Mouse (Mus musculus) midbrain, postnatal 0 days (tissue): ENCODE data around the gene Crygn. TPM values are rescaled to one million over a fixed set of nuclear protein-coding genes. Genes with fewer than 3 reads are reported as not detected.

Experiments
- ATAC-seq: fragments of 200-750 bp; cut with Nextera tagmentation; 2 replicates; pipeline ENCODE4 v1.8.0; 2017; ENCODE audit warnings: moderate number of reproducible peaks, mild to moderate bottlenecking, moderate TSS enrichment, moderate library complexity; ENCODE audit not compliant: low FRiP score
- DNase-seq: peaks from one replicate; pipeline ENCODE4 v3.0.0-alpha.2; 2015; ENCODE audit warnings: low spot score
- H3K27ac ChIP-seq: fragments of 300-500 bp; sonication (generic); 2 replicates; pipeline ENCODE4 v1.5.1; 2014; ENCODE audit warnings: low read depth, mild to moderate bottlenecking, low read length, mixed read lengths
- H3K27me3 ChIP-seq: fragments of 300-500 bp; sonication (generic); 2 replicates; pipeline ENCODE4 v1.6.1; 2014; ENCODE audit warnings: low read length, control low read depth, mixed read lengths; ENCODE audit not compliant: insufficient read depth
- H3K36me3 ChIP-seq: fragments of 300-500 bp; sonication (generic); 2 replicates; pipeline ENCODE4 v1.6.1; 2014; ENCODE audit warnings: low read length, control low read depth, mixed read lengths; ENCODE audit not compliant: insufficient read depth
- H3K4me1 ChIP-seq: fragments of 300-500 bp; sonication (generic); 2 replicates; pipeline ENCODE4 v1.6.1; 2014; ENCODE audit warnings: mild to moderate bottlenecking, control low read depth, antibody characterized with exemption, low read length, mixed read lengths; ENCODE audit not compliant: insufficient read depth
- H3K4me2 ChIP-seq: fragments of 300-500 bp; sonication (generic); 2 replicates; pipeline ENCODE4 v1.6.1; 2014; ENCODE audit warnings: low read depth, mild to moderate bottlenecking, low read length, mixed read lengths; ENCODE audit not compliant: poor library complexity, severe bottlenecking
- H3K4me3 ChIP-seq: fragments of 300-500 bp; sonication (generic); 2 replicates; pipeline ENCODE4 v1.5.1; 2014; ENCODE audit warnings: low read depth, mild to moderate bottlenecking, low read length, moderate library complexity
- H3K9ac ChIP-seq: fragments of 300-500 bp; sonication (generic); replicated peaks from 2 replicates; pipeline ENCODE4 v1.6.1; 2014; ENCODE audit warnings: mild to moderate bottlenecking, low read length, moderate library complexity, mixed read lengths; ENCODE audit not compliant: poor library complexity, severe bottlenecking
- H3K9me3 ChIP-seq: fragments of 300-500 bp; sonication (generic); 2 replicates; pipeline ENCODE4 v1.6.1; 2016; ENCODE audit warnings: low read length, control low read depth
- CTCF ChIP-seq: IDR thresholded peaks from 2 replicates; pipeline ENCODE4 v1.5.1; 2016; ENCODE audit warnings: antibody characterized with exemption, mild to moderate bottlenecking
- WGBS: fragments of 180-500 bp; shearing (Covaris S2); extraction: QIAGEN DNeasy Blood & Tissue Kit; methylation state at CpG from one replicate; pipeline ENCODE4 v1.1.7; 2014; 5-methylcytosine and 5-hydroxymethylcytosine counted together
- polyA plus RNA-seq: library from polyadenylated mRNA; unstranded; fragments of >200 nt; fragmentation: Nextera tagmentation; extraction: Ambion mirVana; gene quantifications from 2 replicates; pipeline ENCODE4 v1.2.1, GENCODE M21; 2015
- total RNA-seq: library from RNA; depleted of rRNA; stranded (reverse); fragments of >200 nt; gene quantifications from 2 replicates; pipeline ENCODE4 v1.2.3, GENCODE M21; 2014; rRNA removed

Gene Crygn
- total and polyA plus RNA-seq, 2 experiments from 2014 or later, result 5.0 TPM; not detected in 1

DNA sequence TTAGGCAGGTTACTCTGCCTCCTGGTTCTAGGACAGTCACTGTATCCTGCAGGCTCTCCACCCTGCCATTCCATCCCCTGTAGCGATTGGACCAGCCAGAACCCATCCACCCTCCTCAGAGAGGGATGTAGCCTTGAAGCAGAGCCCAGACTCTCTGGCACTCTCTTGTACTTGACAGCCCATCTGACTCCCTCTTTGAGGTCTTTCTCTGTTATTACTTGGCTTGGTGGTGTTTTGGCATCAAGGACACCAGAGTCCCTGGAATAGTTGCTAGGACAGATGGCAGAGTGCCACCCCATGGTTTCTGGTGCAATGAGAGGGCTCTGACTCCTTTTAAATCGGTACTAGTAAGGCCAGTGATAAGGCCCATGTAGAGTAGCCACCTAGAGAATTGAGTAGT lies 44.6 kb downstream of the Crygn start:
- H3K27ac ChIP-seq, result no peak overlapping the region
- no peak overlapping the region for H3K9ac ChIP-seq
- no peaks in the 10 kb centered on the region for H3K4me1 ChIP-seq
- H3K4me3 ChIP-seq, result no peak overlapping the region
- peaks cover 24% of the 10 kb centered on the region for H3K36me3 ChIP-seq
- peak; percentile 57; the same call in 1 of the 2 replicates for ATAC-seq
- H3K9me3 ChIP-seq, result peaks cover 3% of the 10 kb centered on the region; the same call in 1 of the 2 replicates
- WGBS, result 70% methylated on average over 2 of the region's 2 CpGs
- no peak for TF ChIP-seq CTCF
- peak; percentile 90 for DNase-seq
- no peak overlapping the region for H3K4me2 ChIP-seq
- no peaks in the 10 kb centered on the region for H3K27me3 ChIP-seq

DNA sequence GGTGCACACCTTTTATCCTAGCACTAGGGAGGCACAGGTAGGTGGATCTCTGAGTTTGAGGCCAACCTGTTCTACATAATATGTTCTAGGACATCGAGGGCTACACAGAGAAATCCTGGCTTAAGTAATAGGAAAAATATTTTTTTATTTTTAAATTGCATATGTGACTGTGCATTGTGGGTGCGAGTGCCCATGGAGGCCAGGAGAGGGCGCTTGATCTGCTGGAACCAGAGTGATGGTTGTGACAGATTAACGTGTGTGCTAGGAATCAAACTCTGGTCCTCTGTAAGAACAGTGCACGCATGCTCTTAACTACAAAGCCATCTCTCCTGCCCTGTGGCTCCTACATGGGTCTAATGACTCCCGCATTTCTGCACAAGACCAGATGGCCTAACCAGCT lies 46.2 kb downstream of the Crygn start:
- peak; percentile 42 for TF ChIP-seq CTCF
- DNase-seq, result no peak
- peaks cover 40% of the 10 kb centered on the region for H3K36me3 ChIP-seq
- 99% methylated on average over 6 of the region's 6 CpGs for WGBS
- H3K9me3 ChIP-seq, result peaks cover 3% of the 10 kb centered on the region; the same call in 1 of the 2 replicates
- H3K27ac ChIP-seq, result no peak overlapping the region
- H3K4me2 ChIP-seq, result no peak overlapping the region
- H3K9ac ChIP-seq, result no peak overlapping the region
- H3K4me1 ChIP-seq, result no peaks in the 10 kb centered on the region
- no peak overlapping the region for H3K4me3 ChIP-seq
- H3K27me3 ChIP-seq, result no peaks in the 10 kb centered on the region
- no peak for ATAC-seq

DNA sequence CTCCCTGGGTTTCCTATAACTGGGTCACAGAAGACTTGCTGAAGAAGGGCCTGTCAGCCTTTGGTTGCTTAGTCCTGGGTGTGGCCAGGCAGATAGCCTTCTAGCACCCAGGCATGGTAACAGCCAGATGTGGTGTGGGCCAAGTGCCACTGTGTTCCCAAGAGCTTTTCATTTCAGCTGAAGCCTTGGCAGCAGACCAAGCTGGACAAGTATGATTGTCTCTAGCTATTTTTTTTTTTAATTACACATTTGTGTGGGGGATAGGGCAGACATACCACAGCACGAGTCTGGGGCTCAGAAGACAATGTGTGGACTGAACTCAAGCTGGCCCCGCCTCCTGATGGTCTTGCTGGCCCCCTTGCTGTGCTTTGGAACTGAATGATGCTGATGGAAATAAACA lies 47.8 kb downstream of the Crygn start:
- H3K27me3 ChIP-seq, result no peaks in the 10 kb centered on the region
- WGBS, result 58% methylated on average over 2 of the region's 2 CpGs
- DNase-seq, result no peak
- H3K4me1 ChIP-seq, result no peaks in the 10 kb centered on the region
- peaks cover 3% of the 10 kb centered on the region; the same call in 1 of the 2 replicates for H3K9me3 ChIP-seq
- TF ChIP-seq CTCF, result no peak
- H3K9ac ChIP-seq, result no peak overlapping the region
- H3K27ac ChIP-seq, result no peak overlapping the region
- H3K4me3 ChIP-seq, result no peak overlapping the region
- ATAC-seq, result no peak
- H3K4me2 ChIP-seq, result no peak overlapping the region
- peaks cover 54% of the 10 kb centered on the region for H3K36me3 ChIP-seq

DNA sequence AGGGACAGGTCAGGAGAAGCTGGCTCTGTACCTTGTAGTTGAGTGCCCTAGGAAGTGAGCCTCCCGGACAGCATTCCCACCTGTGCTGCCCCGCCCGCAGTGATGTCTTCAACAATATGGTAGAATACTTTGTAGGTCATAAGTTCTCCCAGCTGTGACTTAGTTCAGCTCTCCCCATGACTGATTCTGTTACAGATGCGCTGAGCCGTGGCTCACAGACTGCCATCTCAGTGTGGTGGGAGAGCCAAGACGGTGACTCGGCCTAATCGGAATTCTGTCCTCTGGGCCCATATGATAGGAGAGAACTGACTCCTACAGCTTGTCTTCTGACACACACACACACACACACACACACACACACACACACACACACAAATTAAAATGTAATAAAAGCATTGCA lies 53.2 kb downstream of the Crygn start:
- Histone ChIP-seq H3K9ac (no peak overlapping the region), H3K27me3 (no peaks in the 10 kb centered on the region), H3K36me3 (peaks cover 79% of the 10 kb centered on the region), H3K4me1 (no peaks in the 10 kb centered on the region), H3K27ac (no peak overlapping the region), H3K4me2 (no peak overlapping the region), H3K9me3 (no peaks in the 10 kb centered on the region), H3K4me3 (no peak overlapping the region)
- ATAC-seq, result no peak
- WGBS, result 91% methylated on average over 8 of the region's 8 CpGs
- DNase-seq, result no peak
- no peak for TF ChIP-seq CTCF

DNA sequence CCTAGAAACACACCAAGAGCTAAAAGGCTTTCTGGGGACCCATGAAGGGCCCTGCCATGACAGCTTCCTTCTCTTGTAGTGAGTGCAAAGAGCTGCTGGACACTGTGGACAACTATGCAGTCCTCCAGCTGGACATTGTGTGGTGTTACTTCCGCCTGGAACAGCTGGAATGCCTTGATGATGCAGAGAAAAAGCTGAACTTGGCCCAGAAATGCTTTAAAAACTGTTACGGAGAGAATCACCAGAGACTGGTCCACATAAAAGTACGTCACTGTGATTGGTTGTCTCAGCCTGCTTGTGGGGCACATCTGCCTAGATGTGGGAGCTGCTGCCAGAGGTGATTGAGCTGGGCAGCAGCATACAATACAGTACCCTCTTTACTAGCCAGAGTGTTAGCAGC lies 56.5 kb downstream of the Crygn start:
- 85% methylated on average over 3 of the region's 3 CpGs for WGBS
- no peak overlapping the region for H3K27ac ChIP-seq
- H3K9ac ChIP-seq, result no peak overlapping the region
- no peak for ATAC-seq
- no peaks in the 10 kb centered on the region for H3K9me3 ChIP-seq
- no peaks in the 10 kb centered on the region for H3K4me1 ChIP-seq
- H3K27me3 ChIP-seq, result no peaks in the 10 kb centered on the region
- no peak overlapping the region for H3K4me2 ChIP-seq
- H3K36me3 ChIP-seq, result peaks cover 74% of the 10 kb centered on the region
- H3K4me3 ChIP-seq, result no peak overlapping the region
- TF ChIP-seq CTCF, result no peak
- DNase-seq, result no peak

Other genes with a start within 250 kb of the Crygn start
- gene Gbx1, start 230.8 kb downstream of the Crygn start, total RNA-seq, result 0.33 TPM in 1 of 2 replicates, not detected in the other
- 0.09 and 0.12 TPM in 2 replicates for gene Gbx1, start 230.8 kb downstream of the Crygn start, polyA plus RNA-seq
- 1.2 TPM in 1 of 2 replicates, not detected in the other for gene Asb10, start 217.0 kb downstream of the Crygn start, total RNA-seq
- gene Asb10, start 217.0 kb downstream of the Crygn start, polyA plus RNA-seq, result 0.31 and 0.39 TPM in 2 replicates
- gene 4931409K22Rik, start 201.2 kb downstream of the Crygn start, total RNA-seq, result not detected in 2 replicates
- gene 4931409K22Rik, start 201.2 kb downstream of the Crygn start, polyA plus RNA-seq, result not detected in 2 replicates
- gene Abcf2, start 180.5 kb downstream of the Crygn start, total RNA-seq, result 55.9 and 57.0 TPM in 2 replicates
- gene Abcf2, start 180.5 kb downstream of the Crygn start, polyA plus RNA-seq, result 58.2 and 62.3 TPM in 2 replicates
- 31.3 and 32.8 TPM in 2 replicates for gene Chpf2, start 171.3 kb downstream of the Crygn start, total RNA-seq
- gene Chpf2, start 171.3 kb downstream of the Crygn start, polyA plus RNA-seq, result 25.5 and 26.3 TPM in 2 replicates
- 279 and 347 TPM in 2 replicates for gene Smarcd3, start 133.6 kb downstream of the Crygn start, total RNA-seq
- gene Smarcd3, start 133.6 kb downstream of the Crygn start, polyA plus RNA-seq, result 187 and 189 TPM in 2 replicates
- 44.9 and 45.3 TPM in 2 replicates for gene Nub1, start 72.5 kb downstream of the Crygn start, total RNA-seq
- gene Nub1, start 72.5 kb downstream of the Crygn start, polyA plus RNA-seq, result 45.1 and 45.9 TPM in 2 replicates
- 13.4 and 16.5 TPM in 2 replicates for gene Wdr86, start 27.3 kb downstream of the Crygn start, total RNA-seq
- gene Wdr86, start 27.3 kb downstream of the Crygn start, polyA plus RNA-seq, result 6.7 and 7.0 TPM in 2 replicates
- gene Rheb, start 84.6 kb upstream of the Crygn start, total RNA-seq, result 96.0 and 102 TPM in 2 replicates
- 287 and 291 TPM in 2 replicates for gene Rheb, start 84.6 kb upstream of the Crygn start, polyA plus RNA-seq